ENCODE assay signal across 8 mouse cellular contexts in genomic region chr9:45429951-45430697, GRCm38 (mm10). TPM values are rescaled to one million over a fixed set of nuclear protein-coding genes. Genes with fewer than 3 reads are reported as not detected.
DNase-seq lines count a peak whose midpoint lies in the region; ATAC-seq and TF ChIP-seq lines count a peak whose summit lies in the region.

No protein-coding gene starts in this region.

- H3K4me1 ChIP-seq in cerebellum, adult 2 months (ENCODE audit: control insufficient read depth, insufficient read depth, low read length), result peaks cover 29% of the 10 kb centered on the region
- H3K4me1 ChIP-seq in forebrain, embryonic 14.5 days (ENCODE audit: control insufficient read depth, insufficient read depth, low read length), result peaks cover 30% of the 10 kb centered on the region
- H3K4me1 ChIP-seq in limb, embryonic 10.5 days, result peaks cover 20% of the 10 kb centered on the region

- H3K27me3 ChIP-seq in cerebellum, adult 2 months (ENCODE audit: control insufficient read depth, insufficient read depth, low read length), result no peaks in the 10 kb centered on the region
- H3K27me3 ChIP-seq in forebrain, embryonic 14.5 days (replicated peaks; ENCODE audit: control insufficient read depth, insufficient read depth, low read length), result peaks cover 21% of the 10 kb centered on the region
- H3K27me3 ChIP-seq in limb, embryonic 10.5 days (ENCODE audit: low read depth, poor library complexity, severe bottlenecking), result peaks cover 93% of the 10 kb centered on the region

- peak; percentile 74 for ATAC-seq in forebrain, embryonic 14.5 days
- ATAC-seq in megakaryocyte-erythroid progenitor cell, adult 5-6 weeks (replicated peaks; ENCODE audit: low FRiP score, low TSS enrichment, poor library complexity, severe bottlenecking), result no peak

- peak overlapping the region; percentile 84 for H3K9ac ChIP-seq in forebrain, embryonic 14.5 days (ENCODE audit: low read length)

- H3K36me3 ChIP-seq in forebrain, embryonic 14.5 days (ENCODE audit: control insufficient read depth, insufficient read depth, low read length), result no peaks in the 10 kb centered on the region
- H3K36me3 ChIP-seq in limb, embryonic 10.5 days, result no peaks in the 10 kb centered on the region

- TF ChIP-seq CTCF in cerebellum, adult 2 months (IDR thresholded peaks at IDR 0.05; ENCODE audit: borderline replicate concordance, insufficient read depth, low read depth, low read length), result no peak

- H3K4me3 ChIP-seq in cerebellum, adult 2 months (replicated peaks; ENCODE audit: insufficient read depth, low read depth, low read length), result peak overlapping the region; percentile 87
- H3K4me3 ChIP-seq in forebrain, embryonic 14.5 days (ENCODE audit: low read depth, low read length), result peak overlapping the region; percentile 71
- H3K4me3 ChIP-seq in limb, embryonic 10.5 days, result peak overlapping the region; percentile 48

- TF ChIP-seq POLR2A in cerebellum, adult 2 months (IDR thresholded peaks at IDR 0.05; ENCODE audit: borderline replicate concordance, insufficient read depth, low read length), result peak; percentile 48

- peak overlapping the region; percentile 81 for H3K4me2 ChIP-seq in forebrain, embryonic 14.5 days (ENCODE audit: low read length)

- peak overlapping the region; percentile 26; the same call in 1 of the 2 replicates for H3K27ac ChIP-seq in cerebellum, adult 2 months (ENCODE audit: insufficient read depth, low read length)
- H3K27ac ChIP-seq in forebrain, embryonic 14.5 days (ENCODE audit: low read depth, low read length), result peak overlapping the region; percentile 40; the same call in 1 of the 2 replicates
- peak overlapping the region; percentile 36; the same call in 1 of the 2 replicates for H3K27ac ChIP-seq in limb, embryonic 10.5 days

- DNase-seq in kidney, postnatal 14 days, result peak; percentile 8
- no peak for DNase-seq in kidney, adult 9 months
- DNase-seq in cerebellum, adult 2 months, result peak; percentile 72 to 73
- peak; percentile 69 for DNase-seq in forebrain, embryonic 14.5 days (ENCODE audit: low spot score)
- DNase-seq in limb, embryonic 10.5 days (ENCODE audit: low spot score), result peak; percentile 61
- DNase-seq in right cerebral cortex, postnatal 10 days (ENCODE audit: low spot score in 2 of 2), result peak; percentile 74 to 82
- no peak for DNase-seq in gastrocnemius, adult 18-20 months (ENCODE audit: low spot score)

- H3K9me3 ChIP-seq in forebrain, embryonic 14.5 days (replicated peaks; ENCODE audit: control insufficient read depth, low read length), result no peaks in the 10 kb centered on the region
- no peaks in the 10 kb centered on the region for H3K9me3 ChIP-seq in limb, embryonic 10.5 days (replicated peaks)

- 6% methylated on average over 51 of the region's 54 CpGs for WGBS in cerebellum, adult 2 months
- WGBS in forebrain, embryonic 14.5 days, result 2% methylated on average over 36 of the region's 54 CpGs
- WGBS in limb, embryonic 10.5 days, result 2% methylated on average over 53 of the region's 54 CpGs

RNA-seq across cellular contexts. Expression of gene Dscaml1, which starts 3.7 kb away (rescaled TPM):
- 23.4 and 27.0 TPM in 2 replicates for polyA plus RNA-seq in cerebellum, adult 2 months (2012; rRNA removed)
- polyA plus RNA-seq in forebrain, embryonic 14.5 days (2014; fragmentation: Nextera tagmentation; extraction: Ambion mirVana), result 11.3 and 15.0 TPM in 2 replicates
- 0.15 and 0.30 TPM in 2 replicates for polyA plus RNA-seq in limb, embryonic 10.5 days (2016; fragmentation: Nextera tagmentation; extraction: Ambion mirVana)
- not detected in 2 replicates for total RNA-seq in megakaryocyte-erythroid progenitor cell, adult 5-6 weeks (2014; fragmentation: Nextera tagmentation)
- not detected in 2 replicates for total RNA-seq in megakaryocyte-erythroid progenitor cell, adult 5-6 weeks (2017)
- total RNA-seq in gastrocnemius, adult 18-20 months (2021), result not detected

RNA-seq across cellular contexts. Expression of gene Fxyd2, which starts 30.7 kb away (rescaled TPM):
- polyA plus RNA-seq in cerebellum, adult 2 months (2012; rRNA removed), result 2.1 and 3.1 TPM in 2 replicates
- 5.2 and 6.2 TPM in 2 replicates for polyA plus RNA-seq in forebrain, embryonic 14.5 days (2014; fragmentation: Nextera tagmentation; extraction: Ambion mirVana)
- 0.69 and 0.84 TPM in 2 replicates for polyA plus RNA-seq in limb, embryonic 10.5 days (2016; fragmentation: Nextera tagmentation; extraction: Ambion mirVana)
- not detected in 2 replicates for total RNA-seq in megakaryocyte-erythroid progenitor cell, adult 5-6 weeks (2014; fragmentation: Nextera tagmentation)
- total RNA-seq in megakaryocyte-erythroid progenitor cell, adult 5-6 weeks (2017), result not detected in 2 replicates
- total RNA-seq in gastrocnemius, adult 18-20 months (2021), result 1 to 10 TPM; 2.4 to 3.8 TPM

Comparison
In these comparisons a context has a peak if more than half of its experiments do, and no peak if none do; other contexts are left out.
1. DNase-seq: peak in kidney, postnatal 14 days (single experiment), cerebellum, adult 2 months (2 of 2), forebrain, embryonic 14.5 days (single experiment), limb, embryonic 10.5 days (single experiment) and right cerebral cortex, postnatal 10 days (2 of 2); none in kidney, adult 9 months (single experiment) and gastrocnemius, adult 18-20 months (single experiment).
2. Peak in every context shown above with its lines, with median percentiles within 50 percentile points of each other: H3K27ac ChIP-seq and H3K4me3 ChIP-seq.